Mouse (Mus musculus): ENCODE measurements around the gene Wdr43. TPM values are rescaled to one million over a fixed set of nuclear protein-coding genes. Genes with fewer than 3 reads are reported as not detected.

Gene Wdr43
- polyA plus RNA-seq, 2 experiments from 2014 or later: 106 to 132 TPM

GRCm38 (mm10) chr17:71663491-71663890, 47.8 kb downstream of the Wdr43 start:
- ATAC-seq: no peak

- ATAC-seq: no peak
These were observed 48.5 kb downstream of the Wdr43 start for GRCm38 (mm10) chr17:71664172-71664571.

GRCm38 (mm10) chr17:71665201-71665600, 49.5 kb downstream of the Wdr43 start:
- no peak for ATAC-seq

- peak; percentile 40 for ATAC-seq
These were observed 53.8 kb downstream of the Wdr43 start for GRCm38 (mm10) chr17:71669511-71669910.

GRCm38 (mm10) chr17:71671840-71672546, 56.3 kb downstream of the Wdr43 start:
- no peak for ATAC-seq

GRCm38 (mm10) chr17:71673092-71673491, 57.4 kb downstream of the Wdr43 start, which contains the start of gene Togaram2:
Gene Togaram2, plus strand, starts transcription at chr17:71673261.
- no peak for ATAC-seq

- no peak for ATAC-seq
These were observed 58.2 kb downstream of the Wdr43 start for GRCm38 (mm10) chr17:71673936-71674335.

- no peak for ATAC-seq
These were observed 59.2 kb downstream of the Wdr43 start for GRCm38 (mm10) chr17:71674886-71675285.

GRCm38 (mm10) chr17:71681666-71682065, 66.0 kb downstream of the Wdr43 start:
- ATAC-seq: no peak

- ATAC-seq: no peak
These were observed 66.7 kb downstream of the Wdr43 start for GRCm38 (mm10) chr17:71682379-71682778.

GRCm38 (mm10) chr17:71683281-71683680, 67.6 kb downstream of the Wdr43 start:
- ATAC-seq: no peak

- no peak for ATAC-seq
These were observed 68.5 kb downstream of the Wdr43 start for GRCm38 (mm10) chr17:71684103-71684608.

- no peak for ATAC-seq
These were observed 71.7 kb downstream of the Wdr43 start for GRCm38 (mm10) chr17:71687436-71687835.

- no peak for ATAC-seq
These were observed 74.2 kb downstream of the Wdr43 start for GRCm38 (mm10) chr17:71689903-71690302.

- no peak for ATAC-seq
These were observed 75.7 kb downstream of the Wdr43 start for GRCm38 (mm10) chr17:71691361-71691875.

- ATAC-seq: no peak
These were observed 77.6 kb downstream of the Wdr43 start for GRCm38 (mm10) chr17:71693313-71693712.

- ATAC-seq: no peak
These were observed 78.1 kb downstream of the Wdr43 start for GRCm38 (mm10) chr17:71693780-71694179.

- no peak for ATAC-seq
These were observed 79.5 kb downstream of the Wdr43 start for GRCm38 (mm10) chr17:71695151-71695550.

- no peak for ATAC-seq
These were observed 80.1 kb downstream of the Wdr43 start for GRCm38 (mm10) chr17:71695716-71696315.

GRCm38 (mm10) chr17:71696396-71696795, 80.7 kb downstream of the Wdr43 start:
- no peak for ATAC-seq

- ATAC-seq: no peak
These were observed 82.4 kb downstream of the Wdr43 start for GRCm38 (mm10) chr17:71697896-71698618.

- ATAC-seq: no peak
These were observed 82.9 kb downstream of the Wdr43 start for GRCm38 (mm10) chr17:71698619-71698956.

GRCm38 (mm10) chr17:71705113-71705512, 89.4 kb downstream of the Wdr43 start:
- no peak for ATAC-seq
